Mouse (Mus musculus): ENCODE data around the gene Dnmbp. TPM values are rescaled to one million over a fixed set of nuclear protein-coding genes. Genes with fewer than 3 reads are reported as not detected.

Gene Dnmbp
- polyA plus RNA-seq, 1 experiment = 8.9 TPM

DNA sequence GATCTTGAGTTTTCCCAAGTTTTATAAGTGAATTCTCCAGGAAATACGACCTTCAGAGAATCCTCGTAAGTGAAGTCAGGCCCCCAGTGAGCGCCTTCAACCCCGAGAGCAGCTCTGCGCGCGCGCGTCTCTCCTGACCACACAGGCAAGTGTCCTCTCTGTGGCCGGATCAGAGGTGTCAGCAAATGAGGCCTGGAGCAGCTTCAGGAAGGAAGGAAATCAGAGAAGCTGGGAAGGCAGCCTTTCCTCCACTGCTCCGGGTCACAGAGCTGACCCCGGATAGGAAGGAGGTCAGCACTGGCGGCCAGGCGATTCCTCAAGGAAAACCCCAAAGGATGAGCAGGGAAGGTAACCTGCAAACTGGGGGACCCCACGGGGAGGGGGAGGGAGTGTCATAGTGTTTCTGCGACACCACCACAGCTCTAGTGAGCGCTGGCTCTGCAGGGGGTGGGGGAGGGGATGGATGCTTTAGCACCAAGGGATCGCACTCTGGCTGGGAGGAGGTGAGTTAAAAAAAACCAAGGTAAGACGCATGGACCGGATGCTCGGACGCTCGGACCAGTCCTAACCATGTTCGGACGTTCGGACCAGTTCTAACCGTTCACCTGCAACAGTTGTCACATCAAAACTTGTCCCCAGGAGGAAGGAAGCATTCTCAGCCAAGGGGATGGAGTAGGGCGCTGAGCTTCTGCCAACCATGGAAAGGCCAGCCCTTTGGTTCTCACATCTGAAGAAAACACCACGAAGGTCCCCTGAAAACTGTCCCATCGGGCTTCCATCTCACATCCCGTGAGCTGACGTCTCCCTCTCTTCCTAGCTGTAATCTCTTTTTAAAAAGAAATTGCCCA is 19.3 kb downstream of the Dnmbp start:
- no peak overlapping the region for H3K27ac ChIP-seq (ENCODE audit: insufficient read depth, low read length)
- WGBS = 63% methylated on average over 32 of the region's 32 CpGs
- no peak for DNase-seq (ENCODE audit: low read depth in 1 of 2, low spot score in 2 of 2)
- no peaks in the 10 kb centered on the region for H3K27me3 ChIP-seq (ENCODE audit: control insufficient read depth, insufficient read depth, low read length)
- TF ChIP-seq CTCF (IDR thresholded peaks at IDR 0.05; ENCODE audit: extremely low read depth, insufficient read depth, insufficient read length, insufficient replicate concordance) (no peak), POLR2A (IDR thresholded peaks at IDR 0.05; ENCODE audit: low read depth, low read length) (no peak)
- no peak overlapping the region for H3K4me3 ChIP-seq (ENCODE audit: extremely low read depth, insufficient read depth, insufficient read length)
- H3K4me1 ChIP-seq (ENCODE audit: control insufficient read depth, insufficient read depth, insufficient read length) = peaks cover 13% of the 10 kb centered on the region
- H3K36me3 ChIP-seq (ENCODE audit: control insufficient read depth, insufficient read depth, low read length) = no peaks in the 10 kb centered on the region

DNA sequence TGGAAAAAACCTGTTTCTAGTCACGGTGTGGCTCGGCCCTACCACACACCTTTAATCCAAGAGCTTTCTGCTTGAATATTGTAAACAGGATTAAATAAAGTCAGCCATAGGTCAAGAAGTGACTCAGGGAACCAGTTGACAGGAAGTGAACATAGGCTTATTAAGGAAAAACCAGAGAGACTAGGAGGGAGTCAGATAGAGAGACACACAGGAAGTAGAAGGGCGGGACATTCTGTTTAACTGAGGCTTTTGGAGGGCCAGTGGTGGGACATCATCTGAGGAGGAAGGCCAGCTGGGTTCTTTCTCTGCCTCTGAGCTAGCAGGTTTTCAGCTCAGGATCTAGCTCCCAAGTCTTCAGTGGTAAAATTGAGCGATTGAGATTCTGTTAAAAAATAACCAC is 20.1 kb downstream of the Dnmbp start:
- no peak overlapping the region for H3K27ac ChIP-seq (ENCODE audit: insufficient read depth, low read length)
- no peaks in the 10 kb centered on the region for H3K36me3 ChIP-seq (ENCODE audit: control insufficient read depth, insufficient read depth, low read length)
- H3K27me3 ChIP-seq (ENCODE audit: control insufficient read depth, insufficient read depth, low read length) = no peaks in the 10 kb centered on the region
- H3K4me3 ChIP-seq (ENCODE audit: extremely low read depth, insufficient read depth, insufficient read length) = no peak overlapping the region
- TF ChIP-seq CTCF (IDR thresholded peaks at IDR 0.05; ENCODE audit: extremely low read depth, insufficient read depth, insufficient read length, insufficient replicate concordance) (no peak), POLR2A (IDR thresholded peaks at IDR 0.05; ENCODE audit: low read depth, low read length) (no peak)
- peaks cover 13% of the 10 kb centered on the region for H3K4me1 ChIP-seq (ENCODE audit: control insufficient read depth, insufficient read depth, insufficient read length)
- no peak for DNase-seq (ENCODE audit: low read depth in 1 of 2, low spot score in 2 of 2)
- WGBS = 89% methylated on average over 4 of the region's 4 CpGs

GRCm38 (mm10) chr19:43918834-43919233 is 21.2 kb downstream of the Dnmbp start:
- Histone ChIP-seq H3K4me1 (ENCODE audit: control insufficient read depth, insufficient read depth, insufficient read length) (peaks cover 13% of the 10 kb centered on the region), H3K27me3 (ENCODE audit: control insufficient read depth, insufficient read depth, low read length) (no peaks in the 10 kb centered on the region), H3K4me3 (ENCODE audit: extremely low read depth, insufficient read depth, insufficient read length) (no peak overlapping the region), H3K27ac (ENCODE audit: insufficient read depth, low read length) (no peak overlapping the region), H3K36me3 (ENCODE audit: control insufficient read depth, insufficient read depth, low read length) (no peaks in the 10 kb centered on the region)
- no peak for TF ChIP-seq POLR2A (IDR thresholded peaks at IDR 0.05; ENCODE audit: low read depth, low read length)
- no peak for TF ChIP-seq CTCF (IDR thresholded peaks at IDR 0.05; ENCODE audit: extremely low read depth, insufficient read depth, insufficient read length, insufficient replicate concordance)
- no peak for DNase-seq (ENCODE audit: low read depth in 1 of 2, low spot score in 2 of 2)
- 73% methylated on average over 3 of the region's 3 CpGs for WGBS

DNA sequence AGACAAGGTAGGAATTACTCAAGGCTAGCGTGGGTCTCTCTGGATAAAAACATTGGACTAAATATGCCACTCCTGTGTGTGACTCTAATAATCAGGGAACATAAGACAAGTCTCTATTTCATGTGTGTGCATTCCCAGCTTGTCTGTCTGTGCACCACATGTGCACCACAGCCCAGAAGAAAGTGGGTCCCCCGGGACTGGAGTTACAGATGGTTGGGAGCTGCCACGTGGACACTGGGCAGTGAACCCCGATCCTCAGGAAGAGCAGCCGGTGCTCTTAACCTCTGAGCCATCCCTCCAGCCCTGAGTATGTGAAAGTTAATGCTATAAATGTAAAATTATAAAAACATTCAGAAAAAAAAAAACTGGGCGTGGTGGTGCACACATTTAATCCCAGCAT is 22.2 kb downstream of the Dnmbp start:
- DNase-seq (ENCODE audit: low read depth in 1 of 2, low spot score in 2 of 2) = no peak
- Histone ChIP-seq H3K4me3 (ENCODE audit: extremely low read depth, insufficient read depth, insufficient read length) (no peak overlapping the region), H3K27me3 (ENCODE audit: control insufficient read depth, insufficient read depth, low read length) (no peaks in the 10 kb centered on the region), H3K27ac (ENCODE audit: insufficient read depth, low read length) (no peak overlapping the region), H3K4me1 (ENCODE audit: control insufficient read depth, insufficient read depth, insufficient read length) (peaks cover 16% of the 10 kb centered on the region), H3K36me3 (ENCODE audit: control insufficient read depth, insufficient read depth, low read length) (no peaks in the 10 kb centered on the region)
- WGBS = 61% methylated on average over 6 of the region's 6 CpGs
- TF ChIP-seq CTCF (IDR thresholded peaks at IDR 0.05; ENCODE audit: extremely low read depth, insufficient read depth, insufficient read length, insufficient replicate concordance) (no peak), POLR2A (IDR thresholded peaks at IDR 0.05; ENCODE audit: low read depth, low read length) (no peak)

DNA sequence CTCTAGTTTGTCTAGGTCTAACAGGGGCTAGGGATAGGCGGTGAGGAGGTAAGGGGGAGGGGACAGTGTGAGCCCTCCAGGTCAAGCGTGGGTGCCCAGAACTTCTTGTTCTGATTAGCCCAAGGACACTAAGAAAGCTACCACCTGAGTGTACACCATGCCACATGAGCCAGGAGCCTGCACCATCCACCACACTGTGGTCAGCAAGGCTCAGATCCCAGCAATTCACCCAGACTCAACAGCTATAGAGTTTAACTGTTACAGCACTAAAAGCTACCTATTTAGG is 22.6 kb downstream of the Dnmbp start:
- H3K36me3 ChIP-seq (ENCODE audit: control insufficient read depth, insufficient read depth, low read length) = no peaks in the 10 kb centered on the region
- no peaks in the 10 kb centered on the region for H3K27me3 ChIP-seq (ENCODE audit: control insufficient read depth, insufficient read depth, low read length)
- peak overlapping the region; percentile 4; the same call in 1 of the 2 replicates for H3K27ac ChIP-seq (ENCODE audit: insufficient read depth, low read length)
- TF ChIP-seq CTCF (IDR thresholded peaks at IDR 0.05; ENCODE audit: extremely low read depth, insufficient read depth, insufficient read length, insufficient replicate concordance) (no peak), POLR2A (IDR thresholded peaks at IDR 0.05; ENCODE audit: low read depth, low read length) (no peak)
- H3K4me1 ChIP-seq (ENCODE audit: control insufficient read depth, insufficient read depth, insufficient read length) = peaks cover 16% of the 10 kb centered on the region
- H3K4me3 ChIP-seq (ENCODE audit: extremely low read depth, insufficient read depth, insufficient read length) = peak overlapping the region; percentile 17; the same call in 1 of the 2 replicates
- WGBS = 37% methylated on average over 2 of the region's 2 CpGs
- DNase-seq (ENCODE audit: low read depth in 1 of 2, low spot score in 2 of 2) = no peak

GRCm38 (mm10) chr19:43916586-43917405 is 23.2 kb downstream of the Dnmbp start:
- Histone ChIP-seq H3K36me3 (ENCODE audit: control insufficient read depth, insufficient read depth, low read length) (no peaks in the 10 kb centered on the region), H3K4me1 (ENCODE audit: control insufficient read depth, insufficient read depth, insufficient read length) (peaks cover 20% of the 10 kb centered on the region), H3K27ac (ENCODE audit: insufficient read depth, low read length) (peak overlapping the region; percentile 4; the same call in 1 of the 2 replicates), H3K4me3 (ENCODE audit: extremely low read depth, insufficient read depth, insufficient read length) (peak overlapping the region; percentile 17), H3K27me3 (ENCODE audit: control insufficient read depth, insufficient read depth, low read length) (no peaks in the 10 kb centered on the region)
- DNase-seq (ENCODE audit: low read depth in 1 of 2, low spot score in 2 of 2) = no peak
- WGBS = 38% methylated on average over 21 of the region's 21 CpGs
- no peak for TF ChIP-seq POLR2A (IDR thresholded peaks at IDR 0.05; ENCODE audit: low read depth, low read length)
- TF ChIP-seq CTCF (IDR thresholded peaks at IDR 0.05; ENCODE audit: extremely low read depth, insufficient read depth, insufficient read length, insufficient replicate concordance) = no peak

Data from spleen, adult 2 months (tissue).